Mouse (Mus musculus) liver, adult 2 months (tissue): Measurements from ENCODE around the gene Adamts18.

Source experiments
- CTCF ChIP-seq: fragments of 200-500 bp; IDR thresholded peaks from 2 replicates; pipeline ENCODE4 v1.5.1; 2011; ENCODE audit warnings: low read depth, low read length, control low read depth
- POLR2A ChIP-seq: fragments of 200-500 bp; IDR thresholded peaks from 2 replicates; pipeline ENCODE4 v1.6.1; 2011; ENCODE audit warnings: low read length, control low read depth; ENCODE audit not compliant: insufficient read depth; ENCODE audit errors: extremely low read depth

- TF ChIP-seq CTCF (no peak), POLR2A (no peak)
These were observed 36.6 kb upstream of the Adamts18 start for GRCm38 (mm10) chr8:113885101-113885500.
